Mouse (Mus musculus): ENCODE measurements at regions not wholly inside any gene's neighbourhood (a gene's known extent, or its start where the extent isn't known, plus 50 kb on each side); places are given as distances from the start of the nearest gene placed in this dataset.
"Not testable (repeated sequence)": the region's sequence is repeated elsewhere in the genome, so short reads cannot be mapped to it uniquely, and the experiment has no call there.

DNA sequence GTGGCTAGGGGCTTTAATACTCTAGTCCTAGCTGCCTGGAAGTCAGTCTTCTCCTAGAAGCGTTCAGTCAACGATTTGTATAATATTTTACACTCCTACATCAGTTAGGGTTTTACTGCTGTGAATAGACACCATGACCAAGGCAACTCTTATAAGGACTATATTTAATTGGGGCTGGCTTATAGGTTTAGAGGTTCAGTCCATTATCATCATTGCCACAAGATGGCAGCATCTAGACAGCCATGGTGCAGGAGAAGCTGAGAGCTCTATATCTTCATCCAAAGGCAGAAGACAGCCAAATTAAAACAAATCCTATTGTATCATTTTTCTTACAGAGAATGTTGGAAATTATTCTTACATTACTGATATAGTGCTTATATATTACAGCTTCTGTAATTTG is 167.0 kb upstream of the Ndn start:
- DNase-seq: peak in 1 of 2 experiments; percentile 1
- intact Hi-C loops (cut with DNase I): no loop called here

DNA sequence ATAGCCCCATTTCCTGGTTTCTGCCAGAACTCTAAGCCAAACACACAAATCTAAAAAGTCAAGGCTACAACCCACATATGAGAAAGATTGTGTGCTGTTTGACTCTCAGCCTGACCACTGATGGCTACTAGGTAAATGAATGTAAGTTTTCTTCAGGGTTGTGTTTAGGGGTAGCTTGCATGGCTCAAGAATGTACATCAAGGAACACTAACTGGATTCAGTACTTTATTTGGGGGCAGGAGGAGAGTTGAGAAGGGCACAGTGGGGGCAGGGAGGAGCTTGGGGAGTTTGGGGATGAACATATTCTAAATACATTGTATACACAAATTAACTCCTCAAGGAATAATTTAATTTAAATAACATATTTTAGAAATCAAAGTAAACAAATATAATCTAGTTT is 137.8 kb upstream of the Ndn start:
- intact Hi-C loops (cut with DNase I): no loop called here
- no peak for DNase-seq

DNA sequence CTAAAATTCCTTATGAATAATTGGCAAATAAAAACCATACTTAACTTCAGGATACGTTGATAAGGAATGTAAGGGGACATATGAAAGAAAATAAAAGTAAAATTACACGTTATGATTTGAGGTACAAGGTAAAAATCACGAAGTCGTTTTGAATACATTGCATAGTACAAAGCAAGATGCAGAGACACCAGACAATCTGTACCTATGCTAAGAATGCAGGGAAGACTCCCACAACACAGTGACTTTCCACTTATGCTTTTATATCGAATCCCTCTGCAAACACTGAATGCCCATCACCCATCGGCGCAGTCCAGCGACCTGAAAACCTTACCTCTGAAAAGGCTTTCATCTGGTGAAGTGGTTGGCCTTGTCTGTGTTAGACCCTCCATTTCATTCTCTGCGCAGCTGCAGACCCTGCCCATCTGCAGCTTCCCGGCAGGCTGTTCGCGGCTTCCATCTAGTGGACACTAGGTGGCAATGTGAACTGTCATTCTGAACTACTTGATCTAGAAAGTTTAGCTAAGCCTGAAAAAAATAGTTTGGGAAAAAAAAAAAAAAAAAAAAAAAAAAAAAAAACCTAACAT is 137.2 kb upstream of the Ndn start:
- intact Hi-C loops (cut with DNase I): no loop called here
- no peak for DNase-seq

DNA sequence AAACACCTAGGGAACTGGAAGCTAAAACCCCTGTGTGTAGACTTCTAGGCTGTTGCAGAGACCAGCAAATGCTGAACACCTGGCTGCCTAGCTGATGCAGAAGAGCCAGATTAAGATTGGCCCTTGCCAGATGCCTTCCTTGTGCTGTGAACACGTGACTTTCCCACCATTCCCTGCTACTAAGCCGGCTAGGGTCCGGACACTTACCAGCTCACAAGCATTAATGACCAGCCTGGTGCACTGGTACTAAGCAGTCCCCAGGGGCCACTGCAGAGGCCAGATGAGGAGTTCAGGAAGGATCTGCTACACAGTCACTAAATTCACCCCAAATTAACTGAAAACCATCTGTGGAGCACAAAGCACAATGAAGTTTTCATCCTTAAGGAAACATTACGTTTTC is 121.2 kb upstream of the Ndn start:
- intact Hi-C loops (cut with DNase I): loop anchor here (5.0 kb wide), 1 partner anchor 172 kb away; no protein-coding TSS in a partner anchor
- no peak for DNase-seq

DNA sequence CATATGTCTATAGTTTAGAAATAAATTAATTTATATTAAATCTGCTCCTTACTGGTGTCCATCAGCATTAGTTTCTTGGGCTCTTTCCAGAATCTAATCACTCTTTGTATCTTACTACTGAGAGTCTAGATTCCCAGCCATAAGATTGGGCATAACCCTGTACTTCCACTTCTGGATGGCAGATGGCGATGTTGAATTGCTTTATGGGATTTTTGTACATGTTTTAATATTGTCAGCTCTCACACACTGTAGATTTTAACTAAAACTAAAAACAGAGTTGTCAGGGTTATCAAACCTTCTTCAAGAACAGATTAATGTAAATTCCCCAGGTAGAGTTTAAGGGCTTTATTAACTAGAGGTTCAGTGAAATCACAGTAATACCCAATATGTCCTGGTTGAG is 118.6 kb upstream of the Ndn start:
- intact Hi-C loops (cut with DNase I): loop anchor here (1.0 to 5.0 kb wide), 2 partner anchors 155 to 170 kb away; no protein-coding TSS in a partner anchor
- DNase-seq: peak in 1 of 2 experiments; percentile 7

DNA sequence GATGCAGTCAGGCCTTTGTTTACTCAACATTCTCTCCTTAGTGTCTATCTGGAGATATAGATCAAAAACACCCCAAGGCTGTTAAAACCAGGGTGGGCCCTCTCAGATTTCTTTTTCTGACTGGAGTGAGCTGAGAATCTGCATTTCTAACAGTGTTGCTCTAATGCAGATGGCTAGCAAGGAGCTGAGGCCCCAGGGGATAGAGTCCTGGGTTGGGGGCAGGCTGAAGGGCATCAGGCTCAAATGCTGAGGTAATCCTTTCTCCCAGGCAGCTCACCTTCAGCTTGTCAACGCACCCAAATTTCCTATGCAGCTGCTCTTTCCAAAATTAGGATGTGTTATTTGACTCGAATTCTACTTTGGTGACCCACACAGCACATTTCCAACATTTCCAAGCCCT is 115.7 kb upstream of the Ndn start:
- intact Hi-C loops (cut with DNase I): no loop called here
- DNase-seq: no peak

DNA sequence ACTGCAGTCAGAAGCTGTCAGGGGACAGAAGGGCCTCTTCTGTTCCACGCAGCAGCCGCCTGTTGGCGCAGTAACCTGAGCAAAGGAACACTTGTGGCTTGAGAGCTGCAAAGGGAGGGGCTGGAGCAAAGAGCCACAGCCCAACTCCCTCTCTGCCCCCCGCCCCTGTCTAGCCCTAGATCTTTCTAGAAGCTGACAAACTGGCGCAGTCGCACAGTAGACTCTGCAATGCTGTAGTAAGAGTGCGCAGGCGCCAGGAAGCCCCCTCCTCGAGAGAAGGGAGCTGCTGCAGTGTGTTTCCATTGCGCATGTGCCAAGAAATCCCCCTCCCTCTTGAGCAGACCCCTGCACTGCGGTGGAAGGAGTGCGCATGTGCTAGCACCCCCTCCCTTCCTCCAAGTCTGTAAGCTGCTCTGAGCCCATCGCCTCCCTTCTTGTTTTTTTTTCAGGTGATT is 115.2 kb upstream of the Ndn start:
- no peak for DNase-seq
- intact Hi-C loops (cut with DNase I): no loop called here

DNA sequence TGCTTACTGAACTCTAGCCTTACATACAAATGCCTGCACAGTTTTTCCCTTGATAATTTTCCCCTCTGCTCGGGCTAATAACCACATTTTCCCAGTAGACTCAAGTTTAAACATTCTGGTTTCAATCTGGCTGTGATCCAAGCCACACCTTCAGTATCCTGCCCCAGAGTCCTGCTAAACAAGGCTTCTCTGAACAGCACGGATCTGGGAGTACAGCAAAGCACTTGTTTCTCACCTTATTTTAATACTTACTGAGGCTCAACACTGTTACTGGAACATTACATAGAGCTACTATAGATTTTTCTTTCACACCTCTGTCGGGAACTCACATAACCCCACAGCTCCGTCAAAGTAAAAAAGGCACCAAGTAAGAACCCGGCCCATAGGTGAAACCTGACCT is 114.3 kb upstream of the Ndn start:
- no peak for DNase-seq

DNA sequence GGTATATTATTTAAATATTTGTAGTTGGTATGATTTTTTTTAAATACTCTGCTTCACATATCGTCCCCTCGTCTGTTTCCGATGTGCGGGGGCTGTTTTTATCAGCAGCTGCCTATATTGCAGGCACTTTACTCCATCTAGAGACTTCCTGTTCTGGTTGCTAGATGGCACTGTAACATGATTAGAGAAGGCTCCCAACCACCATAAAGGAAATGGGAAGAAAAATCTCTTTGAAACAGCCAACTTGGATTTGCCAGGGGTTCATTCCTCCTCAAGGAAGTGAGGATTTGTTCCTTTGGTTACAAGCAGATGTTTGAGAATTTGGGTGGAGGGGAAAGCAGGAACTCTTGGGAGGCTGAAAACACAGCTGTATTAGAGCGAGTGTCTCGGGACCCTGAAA is 112.3 kb upstream of the Ndn start:
- DNase-seq: no peak
- intact Hi-C loops (cut with DNase I): no loop called here

More for the DNA sequence above, 114.3 kb upstream of the Ndn start:
- intact Hi-C loops (cut with DNase I): no loop called here

DNA sequence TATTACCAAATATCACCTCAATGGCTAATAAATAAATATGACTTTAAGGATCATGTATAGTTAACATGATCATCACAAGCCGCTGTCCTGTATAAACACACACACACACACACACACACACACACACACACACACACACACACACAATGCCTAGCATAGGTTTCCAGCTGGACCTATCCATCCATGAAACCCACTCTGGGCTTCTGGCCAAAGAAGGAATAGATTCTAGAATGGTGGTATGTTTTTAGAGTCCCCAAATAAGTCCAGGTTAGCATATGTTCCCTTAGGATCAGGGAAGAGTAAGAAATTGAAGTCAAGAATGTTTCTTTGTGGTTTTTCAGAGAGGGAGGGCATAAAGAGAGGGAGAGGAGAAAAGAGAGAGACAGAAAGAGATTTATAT is 110.6 kb upstream of the Ndn start:
- intact Hi-C loops (cut with DNase I): no loop called here
- no peak for DNase-seq

DNA sequence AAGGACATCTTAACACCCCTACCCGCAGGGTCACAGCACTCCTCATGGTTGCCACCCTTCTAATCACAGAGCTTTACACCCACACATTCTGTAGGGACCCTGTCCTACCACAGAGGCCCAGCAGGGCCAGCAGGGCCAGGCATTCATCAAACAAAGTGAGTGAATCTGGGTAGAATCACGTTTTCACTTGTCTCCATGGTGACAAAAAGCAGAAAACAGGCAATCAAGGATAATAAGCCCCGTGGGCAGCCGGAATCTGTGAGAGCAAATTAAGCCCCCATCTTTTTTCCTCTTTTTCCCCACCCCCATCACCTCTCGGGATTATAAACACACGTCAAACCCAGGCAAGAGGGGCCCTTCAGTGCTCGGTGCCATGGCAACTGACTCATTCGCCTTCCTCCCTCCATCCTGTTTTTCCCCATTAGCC is 84.7 kb upstream of the Ndn start:
- intact Hi-C loops (cut with DNase I): no loop called here
- DNase-seq: no peak

DNA sequence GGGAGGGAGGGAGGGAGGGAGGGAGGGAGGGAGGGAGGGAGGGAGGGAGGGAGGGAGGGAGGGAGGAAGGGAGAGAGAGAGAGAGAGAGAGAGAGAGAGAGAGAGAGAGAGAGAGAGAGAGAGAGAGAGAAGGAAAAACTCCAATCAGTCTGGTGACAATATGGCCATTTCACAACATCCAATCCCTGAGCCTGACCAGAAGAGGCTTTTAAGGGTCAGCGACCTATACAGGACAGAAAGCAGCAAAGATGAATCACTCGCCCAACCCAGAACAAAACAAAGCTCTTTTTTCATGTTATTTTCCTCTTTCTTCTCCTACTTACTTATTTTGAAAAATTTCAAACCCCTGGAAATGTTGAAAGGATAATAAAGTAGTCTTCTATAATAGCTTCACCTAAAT is 84.2 kb upstream of the Ndn start:
- intact Hi-C loops (cut with DNase I); DNase-seq: not testable (repeated sequence)

DNA sequence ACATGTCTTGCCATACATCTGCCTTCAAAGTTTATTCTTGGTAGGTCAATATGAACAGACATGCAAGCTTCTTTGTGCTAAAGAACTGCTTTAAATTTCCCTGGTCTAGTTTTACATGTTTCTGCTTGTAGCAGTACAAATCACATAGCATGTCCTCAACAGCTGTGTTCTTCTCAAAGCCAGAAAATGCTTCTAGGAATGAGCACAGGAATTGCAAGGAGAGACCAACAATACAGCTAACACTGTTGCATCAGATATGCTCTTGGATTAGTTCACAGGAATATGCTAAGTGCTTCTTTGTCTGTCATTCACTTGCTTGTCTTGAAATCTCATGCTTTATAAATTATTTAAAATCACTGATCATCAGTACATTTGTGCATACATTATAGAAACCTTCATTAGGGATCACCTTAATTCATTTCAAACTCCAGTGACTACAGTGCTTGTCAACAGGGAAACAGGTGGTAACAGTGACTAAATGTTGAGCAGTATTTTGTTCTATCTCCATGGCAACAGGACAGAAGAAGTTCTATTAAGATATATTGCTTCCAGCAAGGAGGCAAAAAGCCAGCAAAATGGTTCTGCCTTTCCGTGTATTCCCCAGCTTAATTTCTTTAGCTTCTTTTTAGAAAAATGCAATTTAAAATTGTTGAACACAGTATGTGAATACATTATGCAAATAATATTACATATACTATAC is 77.1 kb upstream of the Ndn start:
- intact Hi-C loops (cut with DNase I): no loop called here
- no peak for DNase-seq

DNA sequence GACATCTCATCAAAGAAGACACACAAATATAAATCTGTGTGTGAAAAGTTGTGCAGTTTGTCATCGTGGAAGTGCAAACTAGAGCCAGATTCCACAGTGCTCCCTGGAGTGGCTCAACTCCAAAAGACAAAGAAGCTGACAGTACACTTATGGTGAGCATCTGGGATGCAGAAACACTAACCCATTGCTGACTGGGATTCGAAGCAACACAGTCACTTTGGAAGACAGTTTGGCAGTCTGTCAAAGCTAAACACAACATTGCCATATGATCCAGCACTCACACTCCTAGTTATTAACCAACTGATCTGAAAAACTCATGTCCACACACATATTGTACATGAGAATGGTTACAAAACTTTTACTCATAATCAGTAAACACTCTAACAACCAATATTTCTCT is 70.2 kb upstream of the Ndn start:
- no peak for DNase-seq
- intact Hi-C loops (cut with DNase I): no loop called here

DNA sequence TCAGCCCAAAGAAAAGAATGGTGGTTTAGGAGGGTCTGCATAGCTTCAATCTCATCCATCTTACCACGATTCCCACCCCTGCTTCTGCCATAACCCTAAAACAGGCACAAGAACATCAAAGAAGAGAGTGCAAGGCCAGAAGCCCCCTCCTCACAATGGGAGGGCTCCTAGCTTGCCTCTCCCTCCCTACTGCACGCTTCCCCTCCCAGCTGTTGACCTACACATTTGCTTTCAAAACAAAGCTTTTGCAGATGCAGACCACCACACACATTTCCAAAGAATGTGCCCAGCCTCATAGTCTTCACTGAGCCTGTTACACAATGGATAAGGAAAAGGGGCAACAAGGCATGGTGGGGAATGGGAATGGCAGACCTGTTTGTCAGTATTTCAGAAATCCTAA is 67.9 kb upstream of the Ndn start:
- intact Hi-C loops (cut with DNase I): no loop called here
- DNase-seq: no peak

DNA sequence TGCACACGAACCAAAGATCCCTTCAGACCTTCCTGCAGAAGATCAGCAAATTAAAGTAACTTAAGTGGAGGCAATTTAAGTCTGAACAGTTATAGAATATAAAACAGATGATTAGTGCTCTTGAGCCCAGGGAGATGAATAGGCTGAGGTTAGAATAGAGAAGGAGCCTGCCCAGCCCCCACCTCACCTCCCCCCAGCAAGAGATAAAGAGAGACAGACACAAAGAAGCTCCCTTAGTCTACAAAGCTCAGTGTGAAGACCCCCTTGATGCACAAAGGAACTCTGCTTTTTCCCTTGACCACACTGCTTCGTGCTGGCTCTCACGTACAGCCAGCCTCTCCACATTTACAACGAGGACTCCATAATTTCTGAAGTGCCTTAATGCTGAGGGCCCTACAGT is 67.3 kb upstream of the Ndn start:
- intact Hi-C loops (cut with DNase I): no loop called here
- DNase-seq: no peak

All from heart, postnatal 14 days (tissue).